Mouse (Mus musculus) frontal cortex, adult 2 months (tissue): Measurements from ENCODE around the gene Myf5. TPM values are rescaled to one million over a fixed set of nuclear protein-coding genes. Genes with fewer than 3 reads are reported as not detected.

Source experiments
- DNase-seq, 2 experiments: peaks; one replicate each; pipeline ENCODE4 v3.0.0; 2022; ENCODE audit warnings: low spot score in 1 of 2; ENCODE audit errors: extremely low spot score in 1 of 2
- polyA plus RNA-seq: library from polyadenylated mRNA; depleted of rRNA; stranded (reverse); fragments of >200 nt; gene quantifications from 2 replicates; pipeline ENCODE4 v1.2.3, GENCODE M21; 2012; rRNA removed

The Myf5 gene
- not detected in 2 replicates for polyA plus RNA-seq

- DNase-seq, result no peak
These were observed at the start of gene Myf5 for GRCm38 (mm10) chr10:107485870-107486269. Myf5 (minus strand) TSS chr10:107486134.

- DNase-seq, result no peak
These were observed 42.8 kb upstream of the Myf5 start for GRCm38 (mm10) chr10:107528758-107529157.

- no peak for DNase-seq
These were observed 33.3 kb upstream of the Myf5 start for GRCm38 (mm10) chr10:107519216-107519615.

- DNase-seq, result no peak
These were observed 30.7 kb upstream of the Myf5 start for GRCm38 (mm10) chr10:107516641-107517040.

GRCm38 (mm10) chr10:107514735-107515134 is 28.8 kb upstream of the Myf5 start:
- DNase-seq, result no peak

- no peak for DNase-seq
These were observed 20.5 kb upstream of the Myf5 start for GRCm38 (mm10) chr10:107506397-107506796.

GRCm38 (mm10) chr10:107503430-107503829 is 17.5 kb upstream of the Myf5 start:
- no peak for DNase-seq

- no peak for DNase-seq
These were observed 16.3 kb upstream of the Myf5 start for GRCm38 (mm10) chr10:107502193-107502592.

GRCm38 (mm10) chr10:107499656-107500055 is 13.7 kb upstream of the Myf5 start:
- DNase-seq, result peak; percentile 36 to 70

GRCm38 (mm10) chr10:107496402-107496801 is 10.5 kb upstream of the Myf5 start:
- no peak for DNase-seq

- no peak for DNase-seq
These were observed 8.6 kb upstream of the Myf5 start, which contains the start of gene Myf6 for GRCm38 (mm10) chr10:107494568-107494967. Myf6 (minus strand) TSS chr10:107494737.

- peak in 1 of 2 experiments; percentile 6 for DNase-seq
These were observed 7.9 kb upstream of the Myf5 start for GRCm38 (mm10) chr10:107493580-107494474.

GRCm38 (mm10) chr10:107492867-107493579 is 7.1 kb upstream of the Myf5 start:
- DNase-seq, result peak in 1 of 2 experiments; percentile 16

GRCm38 (mm10) chr10:107488654-107489315 is 2.9 kb upstream of the Myf5 start:
- no peak for DNase-seq

GRCm38 (mm10) chr10:107486770-107487169 is 836 bp upstream of the Myf5 start:
- no peak for DNase-seq

GRCm38 (mm10) chr10:107484050-107484449 is 1.9 kb downstream of the Myf5 start:
- no peak for DNase-seq

- peak in 1 of 2 experiments; percentile 11 for DNase-seq
These were observed 12.4 kb downstream of the Myf5 start for GRCm38 (mm10) chr10:107473497-107473896.

GRCm38 (mm10) chr10:107471712-107472111 is 14.2 kb downstream of the Myf5 start:
- no peak for DNase-seq

GRCm38 (mm10) chr10:107467819-107468218 is 18.1 kb downstream of the Myf5 start:
- DNase-seq, result no peak

- no peak for DNase-seq
These were observed 36.2 kb downstream of the Myf5 start for GRCm38 (mm10) chr10:107449496-107450330.
